Mouse (Mus musculus) neural tube, embryonic 13.5 days (tissue): ENCODE results near the gene Gm5617. TPM values are rescaled to one million over a fixed set of nuclear protein-coding genes. Genes with fewer than 3 reads are reported as not detected.

ENCODE experiments used
- ATAC-seq: fragments of 200-750 bp; cut with Nextera tagmentation; 2 replicates; pipeline ENCODE4 v1.8.0; 2017; ENCODE audit warnings: low read depth, mild to moderate bottlenecking, moderate TSS enrichment, moderate library complexity
- H3K27ac ChIP-seq: fragments of 300-500 bp; sonication (generic); replicated peaks from 2 replicates; pipeline ENCODE4 v1.5.1; 2015; ENCODE audit warnings: moderate library complexity, mild to moderate bottlenecking, inconsistent platforms
- H3K27me3 ChIP-seq: fragments of 300-500 bp; sonication (generic); 2 replicates; pipeline ENCODE4 v1.6.1; 2015; ENCODE audit warnings: mild to moderate bottlenecking, inconsistent platforms
- H3K36me3 ChIP-seq: fragments of 300-500 bp; sonication (generic); 2 replicates; pipeline ENCODE4 v1.6.1; 2015; ENCODE audit warnings: mild to moderate bottlenecking, inconsistent platforms
- H3K4me1 ChIP-seq: fragments of 300-500 bp; sonication (generic); replicated peaks from 2 replicates; pipeline ENCODE4 v1.6.1; 2015; ENCODE audit warnings: inconsistent platforms
- H3K4me2 ChIP-seq: fragments of 300-500 bp; sonication (generic); 2 replicates; pipeline ENCODE4 v1.6.1; 2015; ENCODE audit warnings: inconsistent platforms, mild to moderate bottlenecking, moderate library complexity
- H3K4me3 ChIP-seq: fragments of 300-500 bp; sonication (generic); 2 replicates; pipeline ENCODE4 v1.5.1; 2015; ENCODE audit warnings: mild to moderate bottlenecking, inconsistent platforms
- H3K9ac ChIP-seq: fragments of 300-500 bp; sonication (generic); 2 replicates; pipeline ENCODE4 v1.6.1; 2015; ENCODE audit warnings: moderate library complexity, mild to moderate bottlenecking, inconsistent platforms
- H3K9me3 ChIP-seq: fragments of 300-500 bp; sonication (generic); 2 replicates; pipeline ENCODE4 v1.6.1; 2016; ENCODE audit warnings: inconsistent platforms
- WGBS: fragments of 180-500 bp; shearing (Covaris S2); methylation state at CpG from one replicate; pipeline ENCODE4 v1.1.7; 2015; 5-methylcytosine and 5-hydroxymethylcytosine counted together
- microRNA-seq: library from miRNA; unstranded; fragments of <30 nt; microRNA quantifications from one replicate; pipeline ENCODE4, GENCODE M21; 2016
- polyA plus RNA-seq: library from polyadenylated mRNA; unstranded; fragments of >200 nt; fragmentation: Nextera tagmentation; extraction: Ambion mirVana; gene quantifications from 2 replicates; pipeline ENCODE4 v1.2.1, GENCODE M21; 2015

Gene Gm5617
- polyA plus RNA-seq, 1 experiment from 2014 or later = 27.7 TPM

DNA sequence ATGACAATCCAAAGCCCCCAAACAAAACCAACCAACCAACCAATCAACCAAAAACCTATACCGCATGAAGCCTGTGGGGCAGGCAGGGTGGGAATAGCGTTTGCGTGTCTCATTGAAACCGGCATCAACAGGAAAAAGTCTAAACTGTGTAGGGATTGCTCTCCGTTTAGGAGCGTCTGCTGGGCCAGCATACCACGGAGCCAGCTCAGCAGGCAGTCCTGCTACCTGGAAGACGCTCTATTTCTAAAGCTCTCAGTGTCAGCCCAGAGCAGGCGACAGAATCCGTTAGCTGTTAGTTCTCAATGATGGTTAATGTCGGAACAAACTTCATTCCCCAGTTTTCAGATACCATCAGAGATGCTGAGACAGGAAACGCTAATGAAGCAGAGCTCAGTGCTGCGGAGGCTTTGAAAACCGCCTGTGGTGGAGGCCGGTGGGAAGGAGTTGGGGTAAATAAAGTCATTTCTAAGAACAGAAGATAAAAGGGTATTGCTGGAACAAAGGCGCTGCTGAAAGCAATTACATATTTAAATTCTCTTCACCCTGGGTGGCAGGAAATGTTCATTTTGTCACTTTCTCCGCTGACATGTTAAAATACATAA, 42.9 kb downstream of the Gm5617 start:
- Histone ChIP-seq H3K4me1 (peaks cover 13% of the 10 kb centered on the region), H3K4me3 (peak overlapping the region; percentile 25), H3K27me3 (no peaks in the 10 kb centered on the region; the same call in 1 of the 2 replicates), H3K27ac (peak overlapping the region; percentile 73), H3K4me2 (peak overlapping the region; percentile 53), H3K9me3 (no peaks in the 10 kb centered on the region), H3K36me3 (no peaks in the 10 kb centered on the region), H3K9ac (peak overlapping the region; percentile 43)
- peak; percentile 75 for ATAC-seq
- 1% methylated on average over 17 of the region's 17 CpGs for WGBS

DNA sequence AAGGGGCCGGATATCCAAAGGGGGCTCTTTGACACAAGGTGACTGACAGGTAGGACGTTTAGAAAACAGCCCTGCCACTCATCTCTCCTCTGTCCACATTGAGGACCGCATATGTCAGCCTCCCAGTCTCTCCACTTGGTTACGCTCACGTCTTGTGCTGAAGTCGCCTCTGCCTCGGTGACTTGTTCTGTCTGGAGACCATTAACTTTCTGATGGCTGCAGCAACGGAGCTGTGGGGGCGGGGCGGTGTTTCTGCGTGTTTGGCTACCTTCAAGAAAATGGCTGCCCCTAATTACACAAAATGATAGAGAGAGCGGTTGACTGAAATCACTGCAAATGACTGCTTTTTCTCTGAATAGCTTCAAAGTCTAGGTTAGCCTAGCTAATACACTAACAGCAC, 43.4 kb downstream of the Gm5617 start:
- H3K4me3 ChIP-seq = peak overlapping the region; percentile 25
- peak; percentile 61 for ATAC-seq
- H3K36me3 ChIP-seq = no peaks in the 10 kb centered on the region
- peak overlapping the region; percentile 73; the same call in 1 of the 2 replicates for H3K27ac ChIP-seq
- no peaks in the 10 kb centered on the region; the same call in 1 of the 2 replicates for H3K27me3 ChIP-seq
- peaks cover 13% of the 10 kb centered on the region for H3K4me1 ChIP-seq
- peak overlapping the region; percentile 43 for H3K9ac ChIP-seq
- WGBS = 8% methylated on average over 12 of the region's 12 CpGs
- no peaks in the 10 kb centered on the region for H3K9me3 ChIP-seq
- peak overlapping the region; percentile 53 for H3K4me2 ChIP-seq

Small RNA genes within 50 kb of the gene (microRNA-seq; reads per million reads assigned to microRNA genes)
- not detected for gene Gm23653

Other genes with a start within 250 kb of the Gm5617 start
- gene Nxpe2, start 142.0 kb upstream of the Gm5617 start, polyA plus RNA-seq = 0.35 and 0.58 TPM in 2 replicates
- gene Rexo2, start 14.8 kb upstream of the Gm5617 start, polyA plus RNA-seq = 113 and 120 TPM in 2 replicates
- gene Rbm7, start 143 bp upstream of the Gm5617 start, polyA plus RNA-seq = 90.4 and 101 TPM in 2 replicates
- 0.75 and 1.6 TPM in 2 replicates for gene Nnmt, start 109.7 kb downstream of the Gm5617 start, polyA plus RNA-seq